Mouse (Mus musculus): Measurements from ENCODE around the gene Nit1. TPM values are rescaled to one million over a fixed set of nuclear protein-coding genes. Genes with fewer than 3 reads are reported as not detected.
A peak's percentile ranks its signal among the peaks of the same experiment; 100 is the strongest.

The Nit1 gene
- polyA plus RNA-seq, 1 experiment: not detected

DNA sequence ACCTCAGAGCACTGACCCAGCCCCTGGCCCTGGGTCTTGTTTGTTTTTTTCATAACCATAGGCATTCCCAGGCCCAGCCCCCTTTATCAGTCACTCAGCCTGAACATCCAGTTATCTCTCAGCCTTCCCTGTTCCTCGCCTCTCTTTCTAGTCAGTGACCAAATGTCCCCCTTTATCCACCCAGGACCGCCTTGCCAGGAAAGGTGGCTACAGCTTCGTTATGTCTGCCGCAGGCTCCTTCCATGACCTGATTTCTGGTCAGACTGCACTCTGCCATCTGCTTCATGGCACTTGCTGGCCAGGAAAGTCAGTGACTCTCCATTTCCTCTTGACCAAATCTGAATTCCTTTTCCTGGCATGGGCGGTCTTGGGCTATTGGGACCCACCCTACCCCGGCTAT, 32.9 kb upstream of the Nit1 start:
- WGBS: 97% methylated on average over 6 of the region's 6 CpGs
- TF ChIP-seq POLR2A (IDR thresholded peaks at IDR 0.05; ENCODE audit: insufficient read depth, low read depth, low read length) (no peak), CTCF (IDR thresholded peaks at IDR 0.05; ENCODE audit: insufficient read depth, low read depth, low read length) (no peak)
- no peak overlapping the region for H3K27ac ChIP-seq (ENCODE audit: insufficient read depth, low read depth, low read length)
- H3K4me1 ChIP-seq (ENCODE audit: control insufficient read depth, insufficient read depth, low read length): peaks cover 13% of the 10 kb centered on the region
- no peak overlapping the region for H3K4me3 ChIP-seq (ENCODE audit: insufficient read depth, low read depth, low read length)

DNA sequence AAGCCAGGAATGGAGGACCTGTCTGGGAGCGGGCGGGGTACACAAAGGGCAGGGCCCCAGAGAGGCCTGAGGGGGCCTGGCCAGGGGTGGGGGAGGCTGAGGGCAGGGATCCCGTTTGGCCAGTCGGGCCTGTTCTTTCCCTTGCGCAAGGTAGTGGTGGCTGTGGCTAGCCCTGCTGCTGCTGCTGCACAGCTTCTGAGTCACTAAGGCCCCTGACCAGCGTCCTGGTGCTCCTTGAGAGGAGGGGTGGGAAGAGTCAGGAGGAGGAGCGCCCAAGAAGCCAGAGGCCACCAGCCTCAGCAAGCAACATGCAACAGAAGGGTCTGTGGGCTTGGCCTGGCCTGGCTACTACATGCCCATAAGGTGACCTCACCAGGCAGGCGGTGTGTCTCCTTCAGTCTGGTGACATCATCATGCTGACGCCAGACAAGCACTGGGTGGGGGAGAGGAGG, 30.2 kb upstream of the Nit1 start:
- no peak overlapping the region for H3K4me3 ChIP-seq (ENCODE audit: insufficient read depth, low read depth, low read length)
- TF ChIP-seq CTCF (IDR thresholded peaks at IDR 0.05; ENCODE audit: insufficient read depth, low read depth, low read length) (no peak), POLR2A (IDR thresholded peaks at IDR 0.05; ENCODE audit: insufficient read depth, low read depth, low read length) (no peak)
- H3K27ac ChIP-seq (ENCODE audit: insufficient read depth, low read depth, low read length): no peak overlapping the region
- H3K4me1 ChIP-seq (ENCODE audit: control insufficient read depth, insufficient read depth, low read length): peaks cover 13% of the 10 kb centered on the region
- 59% methylated on average over 9 of the region's 9 CpGs for WGBS

DNA sequence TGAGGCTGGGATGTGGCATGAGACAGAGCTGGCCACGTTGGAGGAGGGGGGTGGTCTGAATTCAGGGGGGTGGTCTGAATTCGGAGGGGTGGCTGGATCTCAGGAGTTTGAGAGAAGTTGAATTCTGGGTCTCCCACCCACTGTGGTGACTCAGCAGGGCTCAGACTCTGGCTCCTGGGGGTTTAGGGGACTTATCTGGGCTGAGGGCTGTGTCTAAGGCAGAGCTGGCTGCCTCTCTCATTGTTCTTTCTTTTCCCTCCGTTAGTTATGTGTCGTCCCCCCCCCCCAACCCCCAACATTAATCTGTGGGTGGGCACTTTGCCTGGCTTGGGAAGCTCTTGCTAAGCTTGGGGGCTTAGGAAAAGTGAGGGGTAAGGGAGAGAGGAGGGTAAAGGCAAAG, 28.5 kb upstream of the Nit1 start:
- H3K4me3 ChIP-seq (ENCODE audit: insufficient read depth, low read depth, low read length): no peak overlapping the region
- 3% methylated on average over 4 of the region's 4 CpGs for WGBS

DNA sequence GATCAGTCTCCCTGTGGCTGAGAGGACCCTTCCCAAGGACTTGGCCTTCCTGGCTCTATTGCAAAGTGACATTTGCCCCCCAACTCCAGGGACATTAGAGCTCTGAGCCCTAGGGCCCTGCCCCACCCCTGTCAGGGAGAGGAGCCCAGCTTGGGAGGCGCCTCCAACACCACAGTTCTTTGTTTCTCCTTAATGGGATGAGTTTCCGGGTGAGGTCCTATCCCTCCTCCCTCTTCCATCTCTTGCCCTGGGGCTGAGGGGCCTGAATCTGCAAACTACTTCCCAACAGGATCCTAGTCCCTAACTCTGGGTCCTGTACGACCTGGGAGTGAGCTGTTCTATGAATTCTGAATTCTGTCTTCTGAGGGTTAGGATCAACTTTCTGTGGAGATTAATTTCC, 27.4 kb upstream of the Nit1 start:
- H3K4me3 ChIP-seq (ENCODE audit: insufficient read depth, low read depth, low read length): no peak overlapping the region
- TF ChIP-seq CTCF (IDR thresholded peaks at IDR 0.05; ENCODE audit: insufficient read depth, low read depth, low read length) (no peak), POLR2A (IDR thresholded peaks at IDR 0.05; ENCODE audit: insufficient read depth, low read depth, low read length) (no peak)
- no peak overlapping the region for H3K27ac ChIP-seq (ENCODE audit: insufficient read depth, low read depth, low read length)
- H3K4me1 ChIP-seq (ENCODE audit: control insufficient read depth, insufficient read depth, low read length): peaks cover 3% of the 10 kb centered on the region
- 76% methylated on average over 3 of the region's 3 CpGs for WGBS

More for the DNA sequence above, 28.5 kb upstream of the Nit1 start:
- Histone ChIP-seq H3K4me1 (ENCODE audit: control insufficient read depth, insufficient read depth, low read length) (peaks cover 3% of the 10 kb centered on the region), H3K27ac (ENCODE audit: insufficient read depth, low read depth, low read length) (no peak overlapping the region)
- TF ChIP-seq CTCF (IDR thresholded peaks at IDR 0.05; ENCODE audit: insufficient read depth, low read depth, low read length) (no peak), POLR2A (IDR thresholded peaks at IDR 0.05; ENCODE audit: insufficient read depth, low read depth, low read length) (no peak)

DNA sequence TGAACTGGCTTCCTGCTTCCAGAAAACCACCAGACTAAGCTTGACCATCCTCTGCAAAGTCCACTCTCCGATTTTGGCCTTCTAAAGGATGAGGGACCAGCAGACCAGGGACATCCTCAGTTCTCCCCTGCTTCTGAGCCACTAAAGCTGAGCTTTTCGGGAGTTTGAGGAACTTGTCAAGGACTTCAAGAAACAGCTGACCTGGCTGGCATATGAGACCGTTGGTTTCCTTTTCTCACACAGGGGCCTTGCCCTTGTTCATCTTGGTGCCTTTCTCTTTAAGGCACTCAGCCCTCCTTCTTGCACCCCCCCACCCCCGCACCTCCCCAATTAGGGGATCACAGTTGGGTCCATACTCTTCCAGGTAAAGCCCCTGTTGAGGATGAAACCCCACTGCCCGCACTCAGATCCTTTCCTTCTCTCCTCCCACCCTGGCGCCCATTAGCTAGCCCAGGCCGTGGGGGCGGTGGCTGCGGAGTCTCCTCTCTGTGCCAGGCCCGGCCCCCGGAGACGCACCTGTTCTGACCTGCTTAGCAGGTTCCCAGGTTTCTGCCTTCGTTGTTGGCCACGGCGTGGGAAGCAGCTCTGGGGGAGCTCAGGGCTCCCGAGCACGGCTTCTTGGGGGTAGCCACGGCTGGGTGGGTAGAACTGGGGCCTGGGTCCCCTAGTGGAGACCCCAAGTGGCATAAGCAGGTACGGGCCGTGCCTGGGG, 24.6 kb upstream of the Nit1 start, which contains the start of gene Nectin4:
Gene Nectin4, plus strand, starts transcription at position 255 of the 712 bp plus-strand sequence.
- H3K27ac ChIP-seq (ENCODE audit: insufficient read depth, low read depth, low read length): no peak within 1 kb of the TSS
- no peak for TF ChIP-seq POLR2A (IDR thresholded peaks at IDR 0.05; ENCODE audit: insufficient read depth, low read depth, low read length)
- no peak for TF ChIP-seq CTCF (IDR thresholded peaks at IDR 0.05; ENCODE audit: insufficient read depth, low read depth, low read length)
- 43% methylated on average over 20 of the region's 20 CpGs for WGBS
- H3K4me1 ChIP-seq (ENCODE audit: control insufficient read depth, insufficient read depth, low read length): peaks cover 3% of the 10 kb centered on the region
- H3K4me3 ChIP-seq (ENCODE audit: insufficient read depth, low read depth, low read length): no peak within 1 kb of the TSS

DNA sequence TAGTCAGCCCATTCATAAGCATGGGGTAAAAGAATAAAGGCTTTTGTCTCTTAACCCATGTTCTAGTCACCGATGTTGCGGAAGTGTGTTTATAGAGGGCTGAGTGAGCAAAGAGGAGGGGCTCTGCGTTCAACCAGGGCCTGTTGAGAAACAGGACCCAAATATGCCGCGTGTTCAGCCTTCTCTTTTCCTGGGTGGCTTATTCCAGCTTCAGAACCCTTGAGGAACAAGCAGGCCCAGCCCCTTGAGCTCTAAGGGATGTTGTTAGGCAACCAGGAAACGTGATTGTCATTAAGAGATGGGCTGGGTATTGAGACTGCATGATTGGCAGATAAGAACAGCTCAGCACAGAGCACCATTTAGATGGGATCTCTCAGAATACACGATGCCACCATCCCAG, 20.5 kb upstream of the Nit1 start:
- no peak overlapping the region for H3K27ac ChIP-seq (ENCODE audit: insufficient read depth, low read depth, low read length)
- 49% methylated on average over 7 of the region's 7 CpGs for WGBS
- peaks cover 6% of the 10 kb centered on the region for H3K4me1 ChIP-seq (ENCODE audit: control insufficient read depth, insufficient read depth, low read length)
- no peak overlapping the region for H3K4me3 ChIP-seq (ENCODE audit: insufficient read depth, low read depth, low read length)
- no peak for TF ChIP-seq CTCF (IDR thresholded peaks at IDR 0.05; ENCODE audit: insufficient read depth, low read depth, low read length)
- no peak for TF ChIP-seq POLR2A (IDR thresholded peaks at IDR 0.05; ENCODE audit: insufficient read depth, low read depth, low read length)

DNA sequence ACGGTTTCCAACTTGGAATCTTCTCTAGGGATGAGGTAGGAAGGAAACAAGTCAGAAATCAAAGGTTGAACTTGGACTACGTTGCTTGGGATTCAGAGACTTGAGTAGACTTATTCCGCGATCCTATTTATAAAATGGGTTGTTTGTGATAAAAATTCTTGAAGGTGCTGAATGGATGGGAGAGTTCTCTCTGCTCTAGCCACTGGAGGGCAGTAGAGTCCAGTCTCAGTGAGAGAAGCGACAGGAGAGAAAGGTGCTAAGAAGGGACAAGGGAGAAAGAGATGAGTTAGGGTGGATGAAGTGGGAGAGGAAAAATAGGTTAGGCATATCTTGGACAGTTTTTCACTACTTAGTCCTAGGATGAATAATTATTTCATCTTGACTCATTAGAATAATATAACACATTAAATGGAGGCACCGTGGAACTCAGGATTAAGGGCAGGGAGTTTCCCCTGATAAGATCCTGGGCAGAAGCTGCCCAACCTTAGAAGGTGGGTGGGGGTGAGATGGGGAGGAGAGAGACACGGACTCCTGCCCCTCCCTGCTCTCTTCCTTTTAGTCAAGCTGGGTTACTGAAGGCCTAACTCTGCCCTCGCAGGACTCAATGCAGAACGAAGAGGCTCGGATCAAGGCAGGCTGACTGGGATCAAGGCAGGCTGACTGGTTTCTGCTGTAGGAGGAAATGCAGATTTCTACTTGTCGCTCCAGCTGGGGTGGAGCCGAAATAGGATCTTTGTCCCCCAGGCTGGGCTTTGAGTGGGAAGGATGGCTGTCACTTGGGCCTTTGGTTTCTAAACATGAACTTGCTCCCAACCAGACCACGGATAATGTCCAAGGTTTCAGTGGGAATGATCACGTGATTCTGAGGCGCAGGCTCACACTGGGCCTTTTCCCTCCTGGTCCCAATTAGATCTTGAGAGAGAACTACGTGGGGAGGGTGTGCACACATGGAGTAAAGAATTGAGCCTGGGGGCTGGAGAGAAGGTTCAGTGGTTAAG, 16.0 kb upstream of the Nit1 start:
- no peak for TF ChIP-seq POLR2A (IDR thresholded peaks at IDR 0.05; ENCODE audit: insufficient read depth, low read depth, low read length)
- no peak for TF ChIP-seq CTCF (IDR thresholded peaks at IDR 0.05; ENCODE audit: insufficient read depth, low read depth, low read length)
- Histone ChIP-seq H3K4me1 (ENCODE audit: control insufficient read depth, insufficient read depth, low read length) (peaks cover 8% of the 10 kb centered on the region), H3K4me3 (ENCODE audit: insufficient read depth, low read depth, low read length) (peak overlapping the region; percentile 70), H3K27ac (ENCODE audit: insufficient read depth, low read depth, low read length) (peak overlapping the region; percentile 96)
- whole genome bisulfite sequencing: 23% methylated on average over 16 of the region's 16 CpGs

DNA sequence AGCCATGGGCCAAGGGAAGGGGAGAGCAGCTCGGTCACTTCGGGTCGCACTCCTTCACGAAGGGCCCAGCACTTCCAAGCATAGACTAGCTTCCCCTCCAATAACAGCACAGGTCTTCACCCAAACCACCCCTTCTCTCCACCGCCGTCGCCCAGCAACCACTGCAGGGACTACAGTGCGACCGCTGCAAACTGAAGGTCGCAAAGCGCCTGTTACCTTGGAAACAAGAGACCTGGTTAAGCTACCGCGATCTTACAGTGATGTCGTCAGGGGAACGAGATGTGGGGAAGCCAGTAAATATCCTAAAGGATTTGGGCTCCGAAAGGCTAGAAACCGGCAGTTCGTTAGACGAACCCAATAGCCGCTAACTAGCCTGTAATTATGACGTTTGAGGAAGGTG, 15.2 kb upstream of the Nit1 start, which contains the start of gene Klhdc9:
Gene Klhdc9, minus strand, starts transcription at position 143 of the 400 bp plus-strand sequence.
- Histone ChIP-seq H3K4me1 (ENCODE audit: control insufficient read depth, insufficient read depth, low read length) (peaks cover 8% of the 10 kb centered on the region), H3K4me3 (ENCODE audit: insufficient read depth, low read depth, low read length) (peak within 1 kb of the TSS; percentile 70), H3K27ac (ENCODE audit: insufficient read depth, low read depth, low read length) (peak within 1 kb of the TSS; percentile 96)
- TF ChIP-seq POLR2A (IDR thresholded peaks at IDR 0.05; ENCODE audit: insufficient read depth, low read depth, low read length): peak; percentile 50
- no peak for TF ChIP-seq CTCF (IDR thresholded peaks at IDR 0.05; ENCODE audit: insufficient read depth, low read depth, low read length)
- 1% methylated on average over 21 of the region's 21 CpGs for WGBS

Data from olfactory bulb, adult 2 months (tissue).